Mouse (Mus musculus) midbrain, embryonic 16.5 days (tissue): ENCODE measurements around the gene Cacna2d4. TPM values are rescaled to one million over a fixed set of nuclear protein-coding genes. Genes with fewer than 3 reads are reported as not detected.
A peak's percentile ranks its signal among the peaks of the same experiment; 100 is the strongest.

Experiments
- ATAC-seq: fragments of 200-750 bp; cut with Nextera tagmentation; 2 replicates; pipeline ENCODE4 v1.8.0; 2017; ENCODE audit warnings: moderate TSS enrichment
- H3K27ac ChIP-seq: fragments of 300-500 bp; sonication (generic); 2 replicates; pipeline ENCODE4 v1.5.1; 2014; ENCODE audit warnings: mild to moderate bottlenecking, low read length, mixed read lengths
- H3K27me3 ChIP-seq: fragments of 300-500 bp; sonication (generic); 2 replicates; pipeline ENCODE4 v1.6.1; 2014; ENCODE audit warnings: low read depth, low read length, mixed read lengths; ENCODE audit not compliant: control insufficient read depth, insufficient read depth
- H3K36me3 ChIP-seq: fragments of 300-500 bp; sonication (generic); 2 replicates; pipeline ENCODE4 v1.6.1; 2014; ENCODE audit warnings: mild to moderate bottlenecking, low read length, moderate library complexity, mixed read lengths; ENCODE audit not compliant: control insufficient read depth, insufficient read depth
- H3K4me1 ChIP-seq: fragments of 300-500 bp; sonication (generic); 2 replicates; pipeline ENCODE4 v1.6.1; 2014; ENCODE audit warnings: mild to moderate bottlenecking, low read length, mixed read lengths; ENCODE audit not compliant: control insufficient read depth, insufficient read depth
- H3K4me2 ChIP-seq: fragments of 300-500 bp; sonication (generic); 2 replicates; pipeline ENCODE4 v1.6.1; 2014; ENCODE audit warnings: mild to moderate bottlenecking, low read length, mixed read lengths
- H3K4me3 ChIP-seq: fragments of 300-500 bp; sonication (generic); 2 replicates; pipeline ENCODE4 v1.5.1; 2014; ENCODE audit warnings: low read depth, mild to moderate bottlenecking, low read length, moderate library complexity, mixed read lengths
- H3K9ac ChIP-seq: fragments of 300-500 bp; sonication (generic); 2 replicates; pipeline ENCODE4 v1.6.1; 2014; ENCODE audit warnings: low read depth, low read length, mixed read lengths
- H3K9me3 ChIP-seq: fragments of 300-500 bp; sonication (generic); replicated peaks from 2 replicates; pipeline ENCODE4 v1.6.1; 2014; ENCODE audit warnings: mild to moderate bottlenecking, low read length, mixed read lengths; ENCODE audit not compliant: control insufficient read depth, poor library complexity, severe bottlenecking
- WGBS: fragments of 180-500 bp; shearing (Covaris S2); extraction: QIAGEN DNeasy Blood & Tissue Kit; methylation state at CpG from one replicate; pipeline ENCODE4 v1.1.7; 2014; 5-methylcytosine and 5-hydroxymethylcytosine counted together
- polyA plus RNA-seq: library from polyadenylated mRNA; unstranded; fragments of >200 nt; fragmentation: Nextera tagmentation; extraction: Ambion mirVana; gene quantifications from 2 replicates; pipeline ENCODE4 v1.2.1, GENCODE M21; 2015

Gene Cacna2d4
- polyA plus RNA-seq, 1 experiment from 2014 or later = 0.63 TPM

DNA sequence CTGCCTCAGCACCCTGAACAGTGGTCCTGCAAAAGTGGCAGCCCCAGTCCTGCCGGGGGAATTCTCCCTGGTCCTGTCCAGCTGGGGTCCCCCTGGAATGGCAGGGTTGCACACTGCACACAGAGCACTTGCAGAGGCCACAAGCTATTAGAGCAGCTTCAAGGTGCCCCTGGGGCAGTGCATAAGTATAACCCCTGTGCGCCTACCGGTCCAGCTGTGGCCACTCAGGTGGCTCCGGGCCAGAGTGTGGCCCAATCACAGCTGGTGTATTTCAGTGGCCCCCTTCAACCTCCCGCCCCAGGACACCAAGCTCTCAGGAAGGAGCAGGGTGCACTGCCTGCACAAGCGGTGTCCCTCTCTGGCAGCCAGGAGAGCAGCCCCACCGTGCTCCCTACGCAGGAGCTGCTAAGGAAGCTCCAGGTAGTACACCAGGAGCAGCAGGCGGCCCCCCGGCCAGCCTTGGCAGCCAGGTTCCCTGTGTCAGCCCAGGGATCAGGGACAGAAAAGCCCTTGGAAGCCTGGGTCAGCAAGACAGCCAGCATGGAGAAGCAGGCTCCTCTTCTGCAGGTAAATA is 21.2 kb upstream of the Cacna2d4 start:
- no peaks in the 10 kb centered on the region for H3K27me3 ChIP-seq
- ATAC-seq = no peak
- H3K9ac ChIP-seq = no peak overlapping the region
- no peaks in the 10 kb centered on the region for H3K9me3 ChIP-seq
- H3K4me1 ChIP-seq = no peaks in the 10 kb centered on the region
- H3K4me2 ChIP-seq = no peak overlapping the region
- 95% methylated on average over 10 of the region's 10 CpGs for WGBS
- H3K4me3 ChIP-seq = no peak overlapping the region
- H3K27ac ChIP-seq = no peak overlapping the region
- H3K36me3 ChIP-seq = peaks cover 18% of the 10 kb centered on the region

DNA sequence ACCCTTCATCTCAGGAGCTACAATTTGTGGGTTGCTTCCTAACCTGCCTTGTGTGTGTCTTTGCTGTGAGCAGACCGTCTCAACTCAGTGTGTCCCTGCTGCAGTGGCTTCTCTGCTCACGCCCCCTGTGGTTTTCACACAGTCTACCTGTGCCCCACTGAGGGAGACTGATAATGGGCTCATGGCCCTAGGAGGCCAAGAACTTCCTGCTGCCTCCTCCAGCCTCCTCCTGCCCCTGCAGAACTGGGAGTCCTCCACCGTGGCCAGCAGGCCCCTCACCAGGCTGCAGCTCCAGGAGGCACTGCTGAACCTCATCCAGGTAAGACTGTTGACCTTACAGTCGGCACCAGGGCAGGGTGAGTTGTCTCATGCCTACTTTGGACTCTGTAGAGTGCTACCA is 18.7 kb upstream of the Cacna2d4 start:
- Histone ChIP-seq H3K9me3 (no peaks in the 10 kb centered on the region), H3K4me1 (no peaks in the 10 kb centered on the region), H3K36me3 (peaks cover 15% of the 10 kb centered on the region), H3K27ac (no peak overlapping the region), H3K4me2 (no peak overlapping the region), H3K9ac (no peak overlapping the region), H3K27me3 (no peaks in the 10 kb centered on the region), H3K4me3 (no peak overlapping the region)
- no peak for ATAC-seq
- 76% methylated on average over 4 of the region's 4 CpGs for WGBS

DNA sequence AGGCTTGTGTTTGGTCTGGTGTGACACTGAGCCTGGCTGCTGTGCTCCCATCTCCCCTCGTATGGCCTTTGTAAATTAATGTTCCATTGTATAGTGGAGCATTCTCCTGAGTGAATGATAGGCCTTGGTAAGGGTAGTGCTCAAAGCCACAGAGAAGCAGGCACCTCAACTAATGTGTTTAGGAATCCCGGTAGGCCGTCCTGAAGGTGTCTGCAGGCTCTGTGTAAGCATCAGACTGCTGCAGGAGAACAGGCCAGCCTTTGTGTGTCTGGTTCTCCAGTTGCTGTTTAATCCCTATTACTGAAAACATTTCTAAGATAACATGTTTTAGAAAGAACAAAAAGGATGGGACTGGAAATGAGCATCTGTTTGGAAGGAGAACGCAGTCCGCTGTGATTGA is 17.7 kb upstream of the Cacna2d4 start:
- Histone ChIP-seq H3K36me3 (peaks cover 11% of the 10 kb centered on the region), H3K27me3 (no peaks in the 10 kb centered on the region), H3K4me1 (no peaks in the 10 kb centered on the region), H3K9me3 (no peaks in the 10 kb centered on the region), H3K4me3 (no peak overlapping the region), H3K9ac (no peak overlapping the region), H3K4me2 (no peak overlapping the region), H3K27ac (no peak overlapping the region)
- no peak for ATAC-seq
- WGBS = 85% methylated on average over 5 of the region's 5 CpGs

- H3K27ac ChIP-seq = no peak overlapping the region
- no peak overlapping the region for H3K4me3 ChIP-seq
- ATAC-seq = no peak
- peaks cover 11% of the 10 kb centered on the region for H3K36me3 ChIP-seq
- no peaks in the 10 kb centered on the region for H3K27me3 ChIP-seq
- H3K4me2 ChIP-seq = no peak overlapping the region
- H3K4me1 ChIP-seq = no peaks in the 10 kb centered on the region; the same call in 1 of the 2 replicates
- H3K9me3 ChIP-seq = no peaks in the 10 kb centered on the region
- 73% methylated on average over 15 of the region's 15 CpGs for WGBS
- H3K9ac ChIP-seq = no peak overlapping the region
Observed at GRCm38 (mm10) chr6:119219237-119219870, 17.0 kb upstream of the Cacna2d4 start.

DNA sequence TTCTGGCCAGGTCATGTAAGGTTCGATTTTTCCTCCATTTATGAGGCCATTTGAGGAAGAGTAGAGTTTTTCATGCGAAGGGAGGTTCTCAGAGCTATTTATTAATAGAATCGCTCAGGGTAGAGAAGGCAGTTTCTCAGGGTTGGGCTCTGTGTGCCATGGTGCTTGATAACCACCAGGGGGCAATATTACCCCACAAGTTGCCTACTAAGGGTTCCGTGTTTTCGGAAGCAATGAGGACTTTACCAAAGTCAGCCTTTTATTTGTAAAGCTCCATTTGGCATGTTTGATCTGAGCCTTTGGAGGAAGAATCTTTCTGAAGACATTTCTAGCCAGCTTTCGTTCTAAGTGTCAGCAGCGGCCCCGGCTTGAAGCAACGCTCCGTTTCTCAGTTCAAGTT is 16.0 kb upstream of the Cacna2d4 start:
- peaks cover 5% of the 10 kb centered on the region for H3K36me3 ChIP-seq
- WGBS = 54% methylated on average over 10 of the region's 10 CpGs
- no peak for ATAC-seq

GRCm38 (mm10) chr6:119224451-119225195 is 11.7 kb upstream of the Cacna2d4 start:
- 43% methylated on average over 13 of the region's 13 CpGs for WGBS
- no peaks in the 10 kb centered on the region; the same call in 1 of the 2 replicates for H3K36me3 ChIP-seq
- no peak overlapping the region for H3K4me3 ChIP-seq
- H3K27ac ChIP-seq = peak overlapping the region; percentile 43
- H3K9ac ChIP-seq = no peak overlapping the region
- ATAC-seq = peak; percentile 57; the same call in 1 of the 2 replicates
- H3K27me3 ChIP-seq = no peaks in the 10 kb centered on the region
- H3K4me2 ChIP-seq = 0 out of 2 replicates have a peak overlapping the region, but pooled peaks have one; percentile 18
- H3K9me3 ChIP-seq = no peaks in the 10 kb centered on the region
- peaks cover 6% of the 10 kb centered on the region; the same call in 1 of the 2 replicates for H3K4me1 ChIP-seq

More for the DNA sequence above, 16.0 kb upstream of the Cacna2d4 start:
- Histone ChIP-seq H3K4me2 (no peak overlapping the region), H3K9ac (no peak overlapping the region), H3K27ac (no peak overlapping the region), H3K4me3 (no peak overlapping the region), H3K27me3 (no peaks in the 10 kb centered on the region), H3K9me3 (no peaks in the 10 kb centered on the region), H3K4me1 (peaks cover 6% of the 10 kb centered on the region; the same call in 1 of the 2 replicates)

GRCm38 (mm10) chr6:119225226-119225625 is 11.1 kb upstream of the Cacna2d4 start:
- no peak overlapping the region for H3K4me3 ChIP-seq
- no peak overlapping the region for H3K9ac ChIP-seq
- H3K4me1 ChIP-seq = peaks cover 6% of the 10 kb centered on the region; the same call in 1 of the 2 replicates
- H3K4me2 ChIP-seq = no peak overlapping the region
- H3K27ac ChIP-seq = 0 out of 2 replicates have a peak overlapping the region, but pooled peaks have one; percentile 43
- 81% methylated on average over 12 of the region's 12 CpGs for WGBS
- ATAC-seq = 0 out of 2 replicates have a peak, but pooled peaks have one; percentile 40
- H3K9me3 ChIP-seq = no peaks in the 10 kb centered on the region
- no peaks in the 10 kb centered on the region for H3K27me3 ChIP-seq
- no peaks in the 10 kb centered on the region; the same call in 1 of the 2 replicates for H3K36me3 ChIP-seq

GRCm38 (mm10) chr6:119225731-119226130 is 10.6 kb upstream of the Cacna2d4 start:
- Histone ChIP-seq H3K9ac (no peak overlapping the region), H3K27me3 (no peaks in the 10 kb centered on the region), H3K4me2 (no peak overlapping the region), H3K4me1 (peaks cover 6% of the 10 kb centered on the region; the same call in 1 of the 2 replicates), H3K4me3 (no peak overlapping the region), H3K36me3 (no peaks in the 10 kb centered on the region; the same call in 1 of the 2 replicates), H3K27ac (no peak overlapping the region), H3K9me3 (no peaks in the 10 kb centered on the region)
- 89% methylated on average over 6 of the region's 6 CpGs for WGBS
- no peak for ATAC-seq
